Mouse (Mus musculus) stomach, postnatal 0 days (tissue): Measurements from ENCODE around the gene Rrp1b.

Experiments
- CTCF ChIP-seq: IDR thresholded peaks from 2 replicates; pipeline ENCODE4 v1.5.1; 2016; ENCODE audit warnings: antibody characterized with exemption, low read depth, mild to moderate bottlenecking, moderate library complexity
- EP300 ChIP-seq: optimal IDR thresholded peaks from 2 replicates; pipeline ENCODE3; 2016; ENCODE audit warnings: antibody characterized with exemption

- TF ChIP-seq CTCF = no peak
- TF ChIP-seq EP300 = no peak
Measured at GRCm38 (mm10) chr17:32018127-32018894, 17.6 kb upstream of the Rrp1b start.
